Mouse (Mus musculus): ENCODE measurements around the gene Hrg. TPM values are rescaled to one million over a fixed set of nuclear protein-coding genes. Genes with fewer than 3 reads are reported as not detected.
"Not testable (repeated sequence)": the region's sequence is repeated elsewhere in the genome, so short reads cannot be mapped to it uniquely, and the experiment has no call there.

The Hrg gene
- polyA plus RNA-seq, 1 experiment from 2014 or later: 0.07 TPM

DNA sequence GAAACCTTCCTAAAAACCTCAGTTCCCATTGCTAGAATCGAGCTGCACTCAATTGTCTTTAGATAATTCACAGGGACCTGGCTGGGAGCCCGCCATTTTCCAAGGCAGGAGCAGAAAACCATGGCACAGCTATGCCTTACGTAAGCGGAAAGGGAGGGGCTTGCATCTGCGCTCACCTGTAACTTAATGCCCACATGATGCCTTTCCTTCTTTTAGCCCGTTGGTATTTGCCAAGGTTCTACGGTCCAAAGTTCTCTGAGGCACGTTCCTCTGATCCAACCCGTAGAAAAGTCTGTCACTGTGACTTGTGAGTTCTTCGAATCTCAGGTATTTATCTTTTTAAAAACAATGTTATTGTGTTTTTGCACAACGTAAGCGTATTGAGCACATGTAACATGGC is 13.2 kb upstream of the Hrg start:
- no peaks in the 10 kb centered on the region for H3K4me1 ChIP-seq (replicated peaks; ENCODE audit: insufficient read depth, low read length)
- no peaks in the 10 kb centered on the region for H3K9me3 ChIP-seq (replicated peaks; ENCODE audit: low read length)
- WGBS: 88% methylated on average over 12 of the region's 12 CpGs
- no peak overlapping the region for H3K9ac ChIP-seq (ENCODE audit: low read depth, low read length)
- H3K27ac ChIP-seq: no peak overlapping the region
- TF ChIP-seq CTCF (IDR thresholded peaks at IDR 0.05; ENCODE audit: low read depth): no peak
- no peaks in the 10 kb centered on the region for H3K36me3 ChIP-seq (ENCODE audit: insufficient read depth, low read length)
- no peak overlapping the region for H3K4me2 ChIP-seq (ENCODE audit: low read length)
- DNase-seq (ENCODE audit: low spot score) (no peak), ATAC-seq (replicated peaks; ENCODE audit: low FRiP score, low read depth) (no peak)
- H3K27me3 ChIP-seq (ENCODE audit: insufficient read depth, low read length): no peaks in the 10 kb centered on the region
- H3K4me3 ChIP-seq (replicated peaks; ENCODE audit: low read depth, low read length): no peak overlapping the region

DNA sequence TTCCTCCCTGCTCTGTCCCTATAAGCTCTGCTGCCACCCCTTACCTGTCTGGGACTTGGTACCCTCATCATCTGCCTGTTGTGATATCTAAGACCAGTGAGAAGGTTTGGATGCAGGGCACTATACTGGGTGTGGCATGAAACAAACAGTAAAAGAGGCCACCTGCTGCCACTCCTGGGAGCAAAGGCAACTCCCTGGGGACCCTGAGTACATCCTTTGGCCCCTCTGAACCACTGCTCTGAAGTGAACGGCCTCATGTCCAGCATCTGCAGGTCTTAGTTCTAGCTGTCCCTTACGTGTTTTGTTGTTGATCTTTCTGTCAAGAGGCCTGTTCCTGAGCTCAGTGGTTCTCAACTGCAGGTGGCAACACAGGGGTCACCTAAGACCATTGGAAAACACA is 12.3 kb upstream of the Hrg start:
- 71% methylated on average over 2 of the region's 2 CpGs for WGBS
- H3K4me2 ChIP-seq (ENCODE audit: low read length): no peak overlapping the region
- DNase-seq (ENCODE audit: low spot score): no peak

DNA sequence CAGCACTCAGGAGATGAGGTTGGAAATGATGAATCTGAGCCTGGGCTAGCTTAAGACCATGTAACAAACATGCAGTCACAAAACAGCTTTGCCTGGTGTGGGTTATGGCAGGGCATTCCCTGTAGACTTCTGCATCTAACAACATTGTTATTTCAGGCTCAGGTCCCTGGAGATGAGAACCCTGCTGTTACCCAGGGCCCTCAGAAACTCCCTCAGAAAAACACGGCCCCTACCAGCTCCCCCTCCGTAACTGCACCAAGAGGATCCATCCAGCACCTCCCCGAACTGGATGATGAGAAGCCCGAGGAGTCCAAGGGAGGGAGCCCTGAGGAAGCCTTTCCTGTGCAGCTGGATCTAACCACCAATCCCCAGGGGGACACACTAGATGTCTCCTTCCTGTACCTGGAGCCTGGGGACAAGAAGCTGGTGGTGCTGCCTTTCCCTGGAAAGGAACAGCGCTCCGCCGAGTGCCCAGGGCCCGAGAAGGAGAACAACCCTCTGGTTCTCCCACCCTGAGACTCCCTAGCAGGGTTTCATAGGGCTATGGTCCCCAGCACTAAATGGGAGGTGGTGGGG is 11.7 kb upstream of the Hrg start:
- no peaks in the 10 kb centered on the region for H3K4me1 ChIP-seq (replicated peaks; ENCODE audit: insufficient read depth, low read length)
- ATAC-seq (replicated peaks; ENCODE audit: low FRiP score, low read depth) (no peak), DNase-seq (ENCODE audit: low spot score) (no peak)
- no peaks in the 10 kb centered on the region for H3K36me3 ChIP-seq (ENCODE audit: insufficient read depth, low read length)
- H3K27ac ChIP-seq: no peak overlapping the region
- WGBS: 82% methylated on average over 8 of the region's 8 CpGs
- no peak overlapping the region for H3K9ac ChIP-seq (ENCODE audit: low read depth, low read length)
- TF ChIP-seq CTCF (IDR thresholded peaks at IDR 0.05; ENCODE audit: low read depth): no peak
- H3K27me3 ChIP-seq (ENCODE audit: insufficient read depth, low read length): no peaks in the 10 kb centered on the region
- no peaks in the 10 kb centered on the region for H3K9me3 ChIP-seq (replicated peaks; ENCODE audit: low read length)
- H3K4me3 ChIP-seq (replicated peaks; ENCODE audit: low read depth, low read length): no peak overlapping the region
- no peak overlapping the region for H3K4me2 ChIP-seq (ENCODE audit: low read length)

More for the DNA sequence above, 12.3 kb upstream of the Hrg start:
- H3K4me3 ChIP-seq (replicated peaks; ENCODE audit: low read depth, low read length): no peak overlapping the region
- no peak overlapping the region for H3K9ac ChIP-seq (ENCODE audit: low read depth, low read length)
- ATAC-seq (replicated peaks; ENCODE audit: low FRiP score, low read depth): no peak
- no peak overlapping the region for H3K27ac ChIP-seq
- no peaks in the 10 kb centered on the region for H3K9me3 ChIP-seq (replicated peaks; ENCODE audit: low read length)
- no peaks in the 10 kb centered on the region for H3K4me1 ChIP-seq (replicated peaks; ENCODE audit: insufficient read depth, low read length)
- no peaks in the 10 kb centered on the region for H3K36me3 ChIP-seq (ENCODE audit: insufficient read depth, low read length)
- no peaks in the 10 kb centered on the region for H3K27me3 ChIP-seq (ENCODE audit: insufficient read depth, low read length)
- TF ChIP-seq CTCF (IDR thresholded peaks at IDR 0.05; ENCODE audit: low read depth): no peak

DNA sequence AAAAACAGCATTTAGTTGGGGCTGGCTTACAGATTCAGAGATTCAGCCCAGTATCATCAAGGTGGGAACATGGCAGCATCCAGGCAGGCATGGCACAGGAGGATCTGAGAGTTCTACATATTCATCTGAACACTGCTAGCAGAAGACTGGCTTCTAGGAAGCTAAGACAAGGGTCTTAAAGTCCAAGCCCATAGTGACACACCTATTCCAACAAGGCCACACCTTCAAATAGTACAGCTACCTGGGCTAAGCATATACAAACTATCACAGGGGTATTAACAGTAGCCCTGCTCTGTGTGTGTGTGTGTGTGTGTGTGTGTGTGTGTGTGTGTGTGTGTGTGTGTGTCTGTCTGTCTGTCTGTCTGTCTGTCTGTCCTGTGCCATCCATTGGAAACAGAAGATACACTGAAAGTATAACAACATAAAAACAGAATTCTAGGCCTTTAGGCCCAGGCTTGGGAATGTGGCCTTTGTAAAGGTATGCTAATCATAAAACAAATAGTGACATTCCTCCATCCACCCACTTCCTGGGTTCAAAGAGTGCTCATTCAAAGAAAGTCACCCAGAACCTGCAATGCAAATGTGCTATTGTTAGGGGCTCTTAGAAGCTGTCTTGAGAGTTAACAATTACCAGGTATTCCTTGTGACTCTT is 8.9 kb upstream of the Hrg start:
- not testable (repeated sequence) for DNase-seq (ENCODE audit: low spot score); ATAC-seq (replicated peaks; ENCODE audit: low FRiP score, low read depth)

DNA sequence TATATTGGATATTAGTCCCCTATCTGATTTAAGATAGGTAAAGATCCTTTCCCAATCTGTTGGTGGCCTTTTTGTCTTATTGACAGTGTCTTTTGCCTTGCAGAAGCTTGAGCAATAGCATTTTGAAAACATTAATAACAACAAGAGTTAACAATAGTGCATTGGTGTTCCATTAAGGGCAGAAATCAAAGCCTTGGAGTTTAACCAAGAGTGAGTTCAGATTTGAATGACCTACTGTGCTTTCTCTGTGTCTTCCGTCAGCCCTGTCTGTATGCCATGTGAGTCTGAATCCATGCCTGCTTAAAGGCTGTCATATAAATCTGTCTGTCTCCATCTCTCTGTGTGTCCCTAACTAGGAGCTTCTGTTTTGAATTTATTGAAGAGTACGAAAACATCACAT is 3.5 kb upstream of the Hrg start:
- WGBS: 87% methylated on average over 2 of the region's 2 CpGs
- Histone ChIP-seq H3K27ac (no peak overlapping the region), H3K4me3 (replicated peaks; ENCODE audit: low read depth, low read length) (no peak overlapping the region), H3K9ac (ENCODE audit: low read depth, low read length) (no peak overlapping the region), H3K27me3 (ENCODE audit: insufficient read depth, low read length) (no peaks in the 10 kb centered on the region), H3K4me2 (ENCODE audit: low read length) (no peak overlapping the region), H3K4me1 (replicated peaks; ENCODE audit: insufficient read depth, low read length) (no peaks in the 10 kb centered on the region), H3K9me3 (replicated peaks; ENCODE audit: low read length) (no peaks in the 10 kb centered on the region), H3K36me3 (ENCODE audit: insufficient read depth, low read length) (no peaks in the 10 kb centered on the region)
- DNase-seq (ENCODE audit: low spot score) (no peak), ATAC-seq (replicated peaks; ENCODE audit: low FRiP score, low read depth) (no peak)
- TF ChIP-seq CTCF (IDR thresholded peaks at IDR 0.05; ENCODE audit: low read depth): no peak

More for the DNA sequence above, 8.9 kb upstream of the Hrg start:
- not testable (repeated sequence) for H3K9me3 ChIP-seq (replicated peaks; ENCODE audit: low read length); H3K9ac ChIP-seq (ENCODE audit: low read depth, low read length); H3K4me2 ChIP-seq (ENCODE audit: low read length); H3K27ac ChIP-seq; H3K36me3 ChIP-seq (ENCODE audit: insufficient read depth, low read length); H3K4me1 ChIP-seq (replicated peaks; ENCODE audit: insufficient read depth, low read length); H3K4me3 ChIP-seq (replicated peaks; ENCODE audit: low read depth, low read length); H3K27me3 ChIP-seq (ENCODE audit: insufficient read depth, low read length)

DNA sequence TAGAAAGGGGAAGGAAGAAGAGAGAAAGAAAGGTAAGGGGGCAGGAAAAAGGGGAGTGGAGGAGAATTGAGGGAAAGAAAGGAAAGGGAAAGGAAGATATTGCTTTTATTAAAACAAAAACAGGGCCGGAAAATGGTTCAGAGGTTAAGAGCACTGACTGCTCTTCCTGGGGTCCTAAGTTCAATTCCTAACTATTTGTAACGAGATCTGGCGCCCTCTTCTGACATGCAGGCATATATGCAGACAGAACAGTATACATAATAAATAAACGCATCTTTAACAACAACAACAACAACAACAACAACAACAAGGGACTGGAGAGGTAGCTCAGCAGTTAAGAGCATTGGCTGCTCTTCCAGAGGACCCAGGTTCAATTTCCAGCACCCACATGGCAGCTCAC is 2.2 kb downstream of the Hrg start:
- H3K9me3 ChIP-seq (replicated peaks; ENCODE audit: low read length): no peaks in the 10 kb centered on the region
- WGBS: 31% methylated on average over 4 of the region's 4 CpGs
- no peaks in the 10 kb centered on the region for H3K36me3 ChIP-seq (ENCODE audit: insufficient read depth, low read length)
- no peak overlapping the region for H3K27ac ChIP-seq
- H3K27me3 ChIP-seq (ENCODE audit: insufficient read depth, low read length): no peaks in the 10 kb centered on the region
- H3K4me2 ChIP-seq (ENCODE audit: low read length): no peak overlapping the region
- TF ChIP-seq CTCF (IDR thresholded peaks at IDR 0.05; ENCODE audit: low read depth): peak; percentile 59
- H3K4me1 ChIP-seq (replicated peaks; ENCODE audit: insufficient read depth, low read length): no peaks in the 10 kb centered on the region
- ATAC-seq (replicated peaks; ENCODE audit: low FRiP score, low read depth): no peak
- no peak overlapping the region for H3K9ac ChIP-seq (ENCODE audit: low read depth, low read length)
- no peak overlapping the region for H3K4me3 ChIP-seq (replicated peaks; ENCODE audit: low read depth, low read length)
- DNase-seq (ENCODE audit: low spot score): peak; percentile 21

Data from kidney, postnatal 0 days (tissue).